Mouse (Mus musculus) forebrain, embryonic 15.5 days (tissue): ENCODE data around the gene Serbp1. TPM values are rescaled to one million over a fixed set of nuclear protein-coding genes. Genes with fewer than 3 reads are reported as not detected.

ENCODE experiments used
- ATAC-seq: fragments of 200-750 bp; cut with Nextera tagmentation; replicated peaks from 2 replicates; pipeline ENCODE4 v1.8.0; 2017; ENCODE audit warnings: mild to moderate bottlenecking, moderate TSS enrichment, moderate library complexity
- H3K27ac ChIP-seq: fragments of 300-500 bp; sonication (generic); replicated peaks from 2 replicates; pipeline ENCODE4 v1.5.1; 2015; ENCODE audit warnings: mild to moderate bottlenecking, inconsistent platforms
- H3K27me3 ChIP-seq: fragments of 300-500 bp; sonication (generic); 2 replicates; pipeline ENCODE4 v1.6.1; 2015; ENCODE audit warnings: inconsistent platforms
- H3K36me3 ChIP-seq: fragments of 300-500 bp; sonication (generic); 2 replicates; pipeline ENCODE4 v1.6.1; 2015; ENCODE audit warnings: mild to moderate bottlenecking, inconsistent platforms
- H3K4me1 ChIP-seq: fragments of 300-500 bp; sonication (generic); 2 replicates; pipeline ENCODE4 v1.6.1; 2015; ENCODE audit warnings: inconsistent platforms
- H3K4me2 ChIP-seq: fragments of 300-500 bp; sonication (generic); replicated peaks from 2 replicates; pipeline ENCODE4 v1.6.1; 2015; ENCODE audit warnings: mild to moderate bottlenecking, inconsistent platforms
- H3K4me3 ChIP-seq: fragments of 300-500 bp; sonication (generic); 2 replicates; pipeline ENCODE4 v1.5.1; 2015; ENCODE audit warnings: mild to moderate bottlenecking, inconsistent platforms
- H3K9ac ChIP-seq: fragments of 300-500 bp; sonication (generic); replicated peaks from 2 replicates; pipeline ENCODE4 v1.6.1; 2015; ENCODE audit warnings: mild to moderate bottlenecking, inconsistent platforms
- H3K9me3 ChIP-seq: fragments of 300-500 bp; sonication (generic); 2 replicates; pipeline ENCODE4 v1.6.1; 2016; ENCODE audit warnings: inconsistent platforms
- WGBS: fragments of 180-500 bp; shearing (Covaris S2); methylation state at CpG from one replicate; pipeline ENCODE4 v1.1.7; 2015; ENCODE audit warnings: mixed read lengths; 5-methylcytosine and 5-hydroxymethylcytosine counted together
- polyA plus RNA-seq: library from polyadenylated mRNA; unstranded; fragments of >200 nt; fragmentation: Nextera tagmentation; extraction: Ambion mirVana; gene quantifications from 2 replicates; pipeline ENCODE4 v1.2.1, GENCODE M21; 2015

Serbp1 gene
- 316 and 328 TPM in 2 replicates for polyA plus RNA-seq

GRCm38 (mm10) chr6:67237977-67238376 is at the start of gene Serbp1:
TSS of gene Serbp1 (plus strand) at chr6:67238176.
- Histone ChIP-seq H3K36me3 (no peaks in the 10 kb centered on the region), H3K27me3 (no peaks in the 10 kb centered on the region), H3K4me1 (no peaks in the 10 kb centered on the region), H3K4me2 (no peak within 1 kb of the TSS), H3K27ac (no peak within 1 kb of the TSS), H3K9ac (no peak within 1 kb of the TSS), H3K4me3 (no peak within 1 kb of the TSS), H3K9me3 (no peaks in the 10 kb centered on the region)
- 22% methylated on average over 12 of the region's 12 CpGs for whole genome bisulfite sequencing
- ATAC-seq: no peak

GRCm38 (mm10) chr6:67193591-67193990 is 44.4 kb upstream of the Serbp1 start:
- H3K27ac ChIP-seq: no peak overlapping the region
- H3K4me2 ChIP-seq: no peak overlapping the region
- no peak overlapping the region for H3K4me3 ChIP-seq
- no peaks in the 10 kb centered on the region for H3K36me3 ChIP-seq
- H3K27me3 ChIP-seq: no peaks in the 10 kb centered on the region
- 90% methylated on average over 2 of the region's 2 CpGs for WGBS
- no peak overlapping the region for H3K9ac ChIP-seq
- H3K4me1 ChIP-seq: no peaks in the 10 kb centered on the region
- ATAC-seq: no peak
- no peaks in the 10 kb centered on the region for H3K9me3 ChIP-seq

DNA sequence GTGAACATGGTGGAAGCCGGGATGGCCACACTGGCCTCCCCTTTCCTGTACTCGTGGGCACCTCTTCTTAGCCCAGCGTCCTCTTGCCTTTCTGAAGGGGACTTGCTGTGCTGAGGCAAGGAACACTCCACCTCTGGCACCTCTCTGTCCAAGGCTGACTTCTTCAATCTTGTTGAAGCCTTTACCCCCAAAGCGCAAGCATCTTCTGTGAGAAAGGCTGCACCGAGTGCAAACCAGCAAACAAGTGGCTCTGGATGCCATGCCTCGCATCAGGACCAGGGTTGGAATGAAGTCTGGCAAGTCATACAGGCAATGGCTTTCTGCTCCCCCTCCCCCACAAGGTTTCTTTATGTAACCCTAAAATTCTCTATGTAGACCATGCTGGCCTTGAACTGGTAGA is 43.4 kb upstream of the Serbp1 start:
- Histone ChIP-seq H3K4me3 (no peak overlapping the region), H3K9ac (no peak overlapping the region), H3K9me3 (no peaks in the 10 kb centered on the region), H3K36me3 (no peaks in the 10 kb centered on the region), H3K27me3 (no peaks in the 10 kb centered on the region), H3K4me1 (no peaks in the 10 kb centered on the region), H3K27ac (no peak overlapping the region), H3K4me2 (no peak overlapping the region)
- 0 out of 2 replicates have a peak, but pooled peaks have one; percentile 13 for ATAC-seq
- WGBS: 93% methylated on average over 6 of the region's 6 CpGs

DNA sequence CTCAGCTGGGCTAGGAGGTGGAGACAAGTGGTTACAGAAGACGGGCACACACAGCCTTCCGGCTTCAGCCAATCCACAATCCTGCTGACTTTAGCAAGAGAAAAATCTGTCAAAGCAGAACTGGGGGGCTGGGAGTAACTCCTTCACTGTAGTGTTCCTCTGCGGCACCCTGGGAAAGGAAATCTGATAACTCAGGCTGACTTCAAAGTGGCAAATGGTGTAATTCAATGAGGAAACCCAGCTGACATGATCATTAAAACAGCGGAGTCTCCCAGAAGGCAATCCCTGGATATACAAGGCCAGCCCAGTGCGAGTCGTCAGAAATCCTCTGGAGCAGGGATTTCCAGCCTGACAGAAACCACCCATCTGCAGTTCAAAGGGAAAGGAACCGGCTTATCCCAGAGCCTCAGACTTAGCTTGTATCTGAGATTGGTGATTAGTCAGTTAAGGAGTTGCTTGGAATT is 42.8 kb upstream of the Serbp1 start:
- ATAC-seq: 0 out of 2 replicates have a peak, but pooled peaks have one; percentile 43
- no peaks in the 10 kb centered on the region for H3K9me3 ChIP-seq
- no peak overlapping the region for H3K4me3 ChIP-seq
- no peak overlapping the region for H3K27ac ChIP-seq
- H3K27me3 ChIP-seq: no peaks in the 10 kb centered on the region
- no peak overlapping the region for H3K9ac ChIP-seq
- 17% methylated on average over 7 of the region's 7 CpGs for WGBS
- no peaks in the 10 kb centered on the region for H3K36me3 ChIP-seq
- no peak overlapping the region for H3K4me2 ChIP-seq
- H3K4me1 ChIP-seq: 0 out of 2 replicates have a peak, but pooled peaks cover under 1% of the 10 kb centered on the region

- no peak overlapping the region for H3K9ac ChIP-seq
- no peaks in the 10 kb centered on the region for H3K36me3 ChIP-seq
- no peak for ATAC-seq
- H3K4me1 ChIP-seq: peaks cover 10% of the 10 kb centered on the region; the same call in 1 of the 2 replicates
- WGBS: 93% methylated on average over 6 of the region's 6 CpGs
- H3K27me3 ChIP-seq: no peaks in the 10 kb centered on the region
- H3K4me2 ChIP-seq: no peak overlapping the region
- H3K4me3 ChIP-seq: no peak overlapping the region
- H3K9me3 ChIP-seq: no peaks in the 10 kb centered on the region
- no peak overlapping the region for H3K27ac ChIP-seq
Observed at GRCm38 (mm10) chr6:67196821-67197220, 41.2 kb upstream of the Serbp1 start.

DNA sequence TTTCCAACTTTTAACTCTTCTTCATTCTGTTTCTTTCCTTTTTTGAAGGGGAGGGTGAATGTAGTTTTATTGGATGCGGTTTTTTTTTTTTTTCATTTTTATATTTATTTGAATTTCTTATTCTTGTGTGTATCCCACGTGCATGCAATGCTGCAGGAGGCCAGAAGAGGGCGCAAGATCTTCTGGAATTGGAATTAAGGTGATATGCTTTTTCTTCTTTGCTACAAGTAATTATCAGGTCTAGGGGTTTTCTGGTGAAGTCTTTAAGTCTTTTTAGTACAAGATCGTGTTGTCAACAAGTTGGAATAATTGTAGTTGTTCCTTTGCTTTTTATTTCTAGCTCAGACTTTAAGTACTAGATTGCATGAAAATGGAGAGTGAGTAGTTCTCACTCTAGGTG is 39.9 kb upstream of the Serbp1 start:
- H3K36me3 ChIP-seq: no peaks in the 10 kb centered on the region
- no peak overlapping the region for H3K4me2 ChIP-seq
- H3K9me3 ChIP-seq: no peaks in the 10 kb centered on the region
- no peaks in the 10 kb centered on the region for H3K27me3 ChIP-seq
- H3K9ac ChIP-seq: no peak overlapping the region
- H3K4me3 ChIP-seq: no peak overlapping the region
- no peak for ATAC-seq
- WGBS: 25% methylated on average over 4 of the region's 4 CpGs
- peaks cover 10% of the 10 kb centered on the region; the same call in 1 of the 2 replicates for H3K4me1 ChIP-seq
- H3K27ac ChIP-seq: no peak overlapping the region

GRCm38 (mm10) chr6:67200715-67201322 is 37.2 kb upstream of the Serbp1 start:
- no peak overlapping the region for H3K4me2 ChIP-seq
- 0 out of 2 replicates have a peak, but pooled peaks have one; percentile 43 for ATAC-seq
- H3K9ac ChIP-seq: no peak overlapping the region
- no peaks in the 10 kb centered on the region for H3K36me3 ChIP-seq
- H3K4me3 ChIP-seq: no peak overlapping the region
- no peaks in the 10 kb centered on the region for H3K27me3 ChIP-seq
- H3K9me3 ChIP-seq: no peaks in the 10 kb centered on the region
- 42% methylated on average over 5 of the region's 5 CpGs for WGBS
- H3K4me1 ChIP-seq: peaks cover 10% of the 10 kb centered on the region; the same call in 1 of the 2 replicates
- no peak overlapping the region for H3K27ac ChIP-seq

DNA sequence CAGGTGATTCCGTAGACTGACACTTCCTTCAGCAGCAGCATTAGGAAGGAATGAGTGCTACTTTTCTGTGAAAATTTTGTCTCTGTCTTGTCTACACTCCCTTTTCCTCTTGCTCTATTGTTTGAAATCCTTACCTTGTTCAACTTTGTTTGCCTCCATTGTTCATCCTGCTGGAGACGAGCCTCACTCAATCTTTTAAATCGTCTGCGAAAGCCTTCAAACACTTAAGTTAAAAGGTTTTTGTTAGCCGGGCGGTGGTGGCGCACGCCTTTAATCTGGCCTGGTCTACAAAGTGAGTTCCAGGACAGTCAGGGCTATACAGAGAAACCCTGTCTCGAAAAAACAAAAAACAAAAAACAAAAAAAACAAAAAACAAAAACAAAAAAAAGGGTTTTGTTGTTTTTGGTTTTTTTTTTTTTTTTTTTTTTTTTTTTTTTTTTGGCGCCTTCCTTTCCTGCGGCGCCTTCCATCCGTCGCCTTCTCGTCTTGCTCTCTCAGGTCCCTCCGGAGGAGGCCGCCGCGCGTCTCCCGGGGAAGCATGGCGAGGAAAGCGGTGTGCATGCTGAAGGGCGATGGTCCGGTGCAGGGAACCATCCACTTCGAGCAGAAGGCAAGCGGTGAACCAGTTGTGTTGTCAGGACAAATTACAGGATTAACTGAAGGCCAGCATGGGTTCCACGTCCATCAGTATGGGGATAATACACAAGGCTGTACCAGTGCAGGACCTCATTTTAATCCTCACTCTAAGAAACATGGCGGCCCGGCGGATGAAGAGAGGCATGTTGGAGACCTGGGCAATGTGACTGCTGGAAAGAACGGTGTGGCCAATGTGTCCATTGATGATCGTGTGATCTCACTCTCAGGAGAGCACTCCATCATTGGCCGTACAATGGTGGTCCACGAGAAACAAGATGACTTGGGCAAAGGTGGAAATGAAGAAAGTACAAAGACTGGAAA is 32.6 kb upstream of the Serbp1 start:
- Histone ChIP-seq H3K9ac (no peak overlapping the region), H3K4me3 (no peak overlapping the region), H3K27me3 (no peaks in the 10 kb centered on the region), H3K36me3 (no peaks in the 10 kb centered on the region), H3K9me3 (no peaks in the 10 kb centered on the region), H3K4me2 (no peak overlapping the region), H3K4me1 (peaks cover 8% of the 10 kb centered on the region; the same call in 1 of the 2 replicates), H3K27ac (no peak overlapping the region)
- 76% methylated on average over 35 of the region's 35 CpGs for WGBS
- ATAC-seq: no peak

- Histone ChIP-seq H3K27me3 (no peaks in the 10 kb centered on the region), H3K27ac (no peak overlapping the region), H3K36me3 (no peaks in the 10 kb centered on the region), H3K4me3 (no peak overlapping the region), H3K4me1 (no peaks in the 10 kb centered on the region), H3K4me2 (no peak overlapping the region), H3K9ac (no peak overlapping the region), H3K9me3 (no peaks in the 10 kb centered on the region)
- WGBS: 82% methylated on average over 1 of the region's 1 CpGs
- no peak for ATAC-seq
Observed at GRCm38 (mm10) chr6:67212362-67212761, 25.6 kb upstream of the Serbp1 start.

- Histone ChIP-seq H3K27ac (no peak overlapping the region), H3K4me1 (no peaks in the 10 kb centered on the region), H3K27me3 (no peaks in the 10 kb centered on the region), H3K9me3 (no peaks in the 10 kb centered on the region), H3K9ac (no peak overlapping the region), H3K36me3 (no peaks in the 10 kb centered on the region), H3K4me3 (no peak overlapping the region), H3K4me2 (no peak overlapping the region)
- 89% methylated on average over 4 of the region's 4 CpGs for WGBS
- ATAC-seq: no peak
Observed at GRCm38 (mm10) chr6:67213429-67214098, 24.4 kb upstream of the Serbp1 start.

DNA sequence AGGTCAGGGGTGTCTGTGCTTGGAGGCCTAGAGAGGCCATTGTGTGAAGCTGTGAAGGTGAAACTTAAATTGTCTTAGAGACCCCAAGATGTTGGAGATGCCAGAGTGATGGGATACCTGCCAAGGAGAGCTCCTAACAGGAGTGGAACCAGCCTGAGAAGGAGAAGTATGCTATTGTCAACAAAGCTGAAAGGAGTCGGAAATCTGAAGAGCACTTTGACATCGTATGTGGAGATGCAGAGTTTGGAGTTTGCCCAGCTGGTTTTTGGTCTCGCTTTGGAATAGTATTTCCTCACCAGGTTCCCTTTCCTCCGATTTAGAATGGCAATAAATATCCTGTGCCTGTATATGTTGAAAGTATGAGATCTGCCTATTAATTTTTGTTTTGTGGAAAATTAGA is 20.6 kb upstream of the Serbp1 start:
- H3K9me3 ChIP-seq: no peaks in the 10 kb centered on the region
- no peaks in the 10 kb centered on the region for H3K4me1 ChIP-seq
- no peak overlapping the region for H3K4me3 ChIP-seq
- H3K27ac ChIP-seq: no peak overlapping the region
- no peak overlapping the region for H3K9ac ChIP-seq
- no peak overlapping the region for H3K4me2 ChIP-seq
- H3K36me3 ChIP-seq: no peaks in the 10 kb centered on the region
- ATAC-seq: no peak
- no peaks in the 10 kb centered on the region for H3K27me3 ChIP-seq
- 89% methylated on average over 4 of the region's 4 CpGs for WGBS

DNA sequence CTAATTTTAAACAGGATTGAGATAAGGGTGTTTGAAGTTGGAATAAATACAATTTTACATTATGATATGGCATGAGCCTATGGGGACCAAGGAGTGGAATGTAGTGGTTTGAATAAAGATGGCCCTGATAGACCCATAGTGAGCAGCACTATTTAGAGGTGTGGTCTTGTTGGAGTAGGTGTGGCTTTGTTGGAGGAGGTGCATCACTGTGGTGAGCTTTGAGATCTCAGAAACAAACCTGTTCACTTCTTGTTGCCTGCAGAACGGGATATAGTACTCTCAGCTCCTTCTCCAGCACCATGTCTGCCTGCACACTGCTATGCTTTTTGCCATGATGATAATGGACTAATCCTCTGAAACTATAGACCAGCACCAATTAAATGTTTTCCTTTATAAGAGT is 20.1 kb upstream of the Serbp1 start:
- H3K27me3 ChIP-seq: no peaks in the 10 kb centered on the region
- H3K4me3 ChIP-seq: no peak overlapping the region
- H3K4me2 ChIP-seq: no peak overlapping the region
- H3K4me1 ChIP-seq: no peaks in the 10 kb centered on the region
- no peak overlapping the region for H3K27ac ChIP-seq
- H3K9ac ChIP-seq: no peak overlapping the region
- no peaks in the 10 kb centered on the region for H3K36me3 ChIP-seq
- ATAC-seq: no peak
- no peaks in the 10 kb centered on the region for H3K9me3 ChIP-seq
- WGBS: 84% methylated on average over 1 of the region's 1 CpGs
